Mouse (Mus musculus): ENCODE measurements around the gene Sugp1. TPM values are rescaled to one million over a fixed set of nuclear protein-coding genes. Genes with fewer than 3 reads are reported as not detected.
"Not testable (repeated sequence)": the region's sequence is repeated elsewhere in the genome, so short reads cannot be mapped to it uniquely, and the experiment has no call there.

Sugp1 gene
- polyA plus RNA-seq, 1 experiment from 2014 or later, result 62.1 TPM

DNA sequence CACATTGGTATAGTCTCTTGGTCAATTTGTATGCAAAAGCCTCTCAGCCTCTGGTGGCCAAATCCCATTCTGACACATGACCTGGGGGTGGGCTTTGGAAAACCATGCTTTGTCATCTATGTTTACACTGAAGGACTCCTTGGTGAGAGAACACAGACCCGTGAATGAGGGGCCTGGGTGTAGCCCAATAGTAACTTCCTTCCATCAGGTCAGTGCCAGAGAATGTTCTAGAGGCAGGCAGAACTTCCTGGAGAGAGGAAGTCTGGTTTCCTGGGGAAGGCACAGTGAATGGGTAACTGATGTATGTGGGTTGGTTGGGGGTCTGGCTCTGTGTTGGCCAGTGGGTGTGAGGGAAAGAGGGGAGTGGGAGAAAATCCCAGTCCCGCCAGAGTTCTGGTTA lies 37.4 kb upstream of the Sugp1 start:
- 43% methylated on average over 2 of the region's 2 CpGs for WGBS
- no peak for ATAC-seq
- no peak overlapping the region for H3K4me2 ChIP-seq (replicated peaks)
- H3K9ac ChIP-seq (replicated peaks), result no peak overlapping the region
- H3K9me3 ChIP-seq, result no peaks in the 10 kb centered on the region
- peaks cover 7% of the 10 kb centered on the region for H3K4me1 ChIP-seq (replicated peaks)
- H3K4me3 ChIP-seq (replicated peaks), result no peak overlapping the region
- no peaks in the 10 kb centered on the region for H3K36me3 ChIP-seq
- no peaks in the 10 kb centered on the region for H3K27me3 ChIP-seq
- H3K27ac ChIP-seq, result no peak overlapping the region

DNA sequence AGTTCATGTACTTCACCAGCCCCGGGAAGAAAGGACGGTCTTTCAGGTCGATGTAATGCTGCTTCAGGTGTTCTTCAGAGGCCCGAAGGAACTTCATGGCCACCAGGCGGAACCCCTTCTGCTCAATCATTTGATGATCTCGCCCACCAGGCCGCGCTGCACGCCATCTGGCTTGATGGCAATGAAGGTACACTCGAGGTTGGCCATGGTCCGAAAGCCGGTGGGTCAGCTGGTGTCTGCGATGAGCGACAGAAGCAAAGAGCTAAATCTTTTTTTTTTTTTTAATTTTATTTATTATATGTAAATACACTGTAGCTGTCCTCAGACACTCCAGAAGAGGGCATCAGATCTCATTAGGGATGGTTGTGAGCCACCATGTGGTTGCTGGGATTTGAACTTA lies 31.8 kb upstream of the Sugp1 start:
- not testable (repeated sequence) for H3K9ac ChIP-seq (replicated peaks); ATAC-seq; H3K4me2 ChIP-seq (replicated peaks); H3K4me3 ChIP-seq (replicated peaks); H3K9me3 ChIP-seq; H3K27ac ChIP-seq; H3K27me3 ChIP-seq; H3K4me1 ChIP-seq (replicated peaks); H3K36me3 ChIP-seq
- WGBS, result 89% methylated on average over 14 of the region's 14 CpGs

DNA sequence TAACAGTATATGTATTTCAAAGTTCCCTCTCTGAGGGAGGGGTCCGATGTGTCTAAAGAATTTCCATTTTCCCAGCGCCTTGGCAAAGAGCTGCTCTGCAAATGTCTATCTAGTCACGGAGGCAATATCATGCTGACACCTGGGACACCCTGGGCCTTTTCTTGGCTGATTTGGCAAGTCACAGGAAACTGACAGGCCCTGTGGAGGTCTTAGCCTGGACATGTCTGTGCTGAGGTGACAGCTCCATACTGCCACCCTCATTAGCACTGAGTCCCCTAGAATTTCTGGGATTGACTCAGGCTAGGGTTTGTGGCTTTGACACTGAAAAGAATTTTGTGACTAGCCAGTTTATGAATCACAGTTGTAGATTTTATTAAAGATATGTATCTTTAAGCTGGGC lies 30.3 kb upstream of the Sugp1 start:
- H3K36me3 ChIP-seq, result peaks cover 16% of the 10 kb centered on the region
- no peaks in the 10 kb centered on the region for H3K4me1 ChIP-seq (replicated peaks)
- WGBS, result 81% methylated on average over 3 of the region's 3 CpGs
- H3K4me2 ChIP-seq (replicated peaks), result no peak overlapping the region
- no peaks in the 10 kb centered on the region for H3K27me3 ChIP-seq
- ATAC-seq, result no peak
- H3K9ac ChIP-seq (replicated peaks), result no peak overlapping the region
- H3K9me3 ChIP-seq, result no peaks in the 10 kb centered on the region
- no peak overlapping the region for H3K4me3 ChIP-seq (replicated peaks)
- no peak overlapping the region for H3K27ac ChIP-seq

DNA sequence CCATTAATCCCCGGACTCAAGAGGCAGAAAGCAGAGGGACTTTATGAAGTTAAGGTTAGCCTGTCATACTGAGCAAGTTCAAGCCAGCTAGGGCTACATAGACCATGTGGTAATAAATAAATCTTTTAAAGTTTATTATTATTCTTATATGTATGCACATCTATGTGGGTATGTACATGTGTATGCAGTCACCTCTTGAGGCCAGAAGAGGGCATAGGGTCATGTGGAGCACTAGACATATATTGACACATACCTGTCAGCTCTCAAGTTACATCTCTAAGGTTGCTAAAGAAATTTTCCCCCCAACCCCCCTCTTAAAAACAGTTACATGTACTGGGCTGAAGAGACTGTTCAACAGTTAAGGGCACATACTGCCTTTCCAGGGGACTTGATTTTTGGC lies 29.9 kb upstream of the Sugp1 start:
- WGBS, result 82% methylated on average over 1 of the region's 1 CpGs
- peak; percentile 55; the same call in 1 of the 2 replicates for ATAC-seq
- H3K9ac ChIP-seq (replicated peaks), result no peak overlapping the region
- H3K4me1 ChIP-seq (replicated peaks), result no peaks in the 10 kb centered on the region
- H3K27me3 ChIP-seq, result no peaks in the 10 kb centered on the region
- no peak overlapping the region for H3K4me3 ChIP-seq (replicated peaks)
- no peak overlapping the region for H3K27ac ChIP-seq
- peaks cover 20% of the 10 kb centered on the region for H3K36me3 ChIP-seq
- no peaks in the 10 kb centered on the region for H3K9me3 ChIP-seq
- no peak overlapping the region for H3K4me2 ChIP-seq (replicated peaks)

DNA sequence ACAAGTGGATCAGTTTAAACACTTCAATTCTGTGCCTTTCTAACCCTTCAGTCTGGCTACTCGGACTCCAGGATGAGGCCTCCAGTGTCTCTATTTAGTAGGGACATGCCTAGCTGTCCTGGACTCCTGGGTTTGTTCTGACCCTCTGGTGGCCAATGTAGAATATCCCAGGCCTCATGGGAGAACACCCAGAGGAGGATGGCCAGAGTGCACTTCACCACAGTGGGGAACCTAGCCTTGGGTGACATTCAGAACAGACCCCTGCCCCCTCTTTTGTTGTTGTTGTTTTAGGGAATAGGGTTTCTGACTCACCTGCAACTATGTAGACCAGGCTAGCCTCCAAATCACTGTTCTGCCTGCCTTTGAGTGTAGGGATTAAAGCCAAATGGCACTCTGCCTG lies 27.6 kb upstream of the Sugp1 start:
- Histone ChIP-seq H3K4me1 (replicated peaks) (no peaks in the 10 kb centered on the region), H3K9ac (replicated peaks) (no peak overlapping the region), H3K9me3 (no peaks in the 10 kb centered on the region), H3K36me3 (peaks cover 43% of the 10 kb centered on the region), H3K4me2 (replicated peaks) (no peak overlapping the region), H3K4me3 (replicated peaks) (no peak overlapping the region), H3K27ac (no peak overlapping the region), H3K27me3 (no peaks in the 10 kb centered on the region)
- ATAC-seq, result no peak
- 69% methylated on average over 1 of the region's 1 CpGs for WGBS

- Histone ChIP-seq H3K27ac (no peak overlapping the region), H3K9ac (replicated peaks) (no peak overlapping the region), H3K4me1 (replicated peaks) (no peaks in the 10 kb centered on the region), H3K4me3 (replicated peaks) (no peak overlapping the region), H3K27me3 (no peaks in the 10 kb centered on the region), H3K4me2 (replicated peaks) (no peak overlapping the region), H3K36me3 (peaks cover 99% of the 10 kb centered on the region), H3K9me3 (no peaks in the 10 kb centered on the region)
- no peak for ATAC-seq
- 76% methylated on average over 8 of the region's 8 CpGs for WGBS
Measured at GRCm38 (mm10) chr8:70023596-70023995, 19.0 kb upstream of the Sugp1 start.

DNA sequence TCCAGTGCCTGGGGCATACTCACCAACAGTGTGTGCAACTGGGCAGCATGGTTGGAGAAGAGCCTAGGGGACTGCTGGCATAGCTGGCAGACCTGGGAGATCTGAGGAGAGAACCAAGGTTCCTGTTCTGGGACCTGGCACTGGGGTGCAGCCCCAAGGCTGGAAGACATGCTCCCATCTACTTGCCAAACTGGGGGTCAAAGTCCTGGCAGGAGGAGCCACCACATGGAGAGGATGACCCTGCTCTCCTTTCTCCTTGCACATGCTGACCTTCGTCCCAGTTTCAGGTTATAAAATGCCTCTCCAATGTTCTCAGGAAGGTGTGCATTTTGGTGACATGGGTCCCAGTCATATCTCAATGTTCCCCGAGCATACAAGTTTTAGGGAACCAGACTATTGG lies 16.5 kb upstream of the Sugp1 start:
- no peak for ATAC-seq
- H3K36me3 ChIP-seq, result peaks cover 100% of the 10 kb centered on the region
- WGBS, result 93% methylated on average over 2 of the region's 2 CpGs

GRCm38 (mm10) chr8:70030255-70030654 lies 12.4 kb upstream of the Sugp1 start:
- no peak for ATAC-seq
- 93% methylated on average over 1 of the region's 1 CpGs for WGBS
- H3K36me3 ChIP-seq, result peaks cover 70% of the 10 kb centered on the region

More for the DNA sequence above, 16.5 kb upstream of the Sugp1 start:
- Histone ChIP-seq H3K4me2 (replicated peaks) (no peak overlapping the region), H3K4me3 (replicated peaks) (no peak overlapping the region), H3K27ac (no peak overlapping the region), H3K27me3 (no peaks in the 10 kb centered on the region), H3K9ac (replicated peaks) (no peak overlapping the region), H3K9me3 (no peaks in the 10 kb centered on the region), H3K4me1 (replicated peaks) (no peaks in the 10 kb centered on the region)

GRCm38 (mm10) chr8:70037994-70038393 lies 4.6 kb upstream of the Sugp1 start:
- H3K36me3 ChIP-seq, result 0 out of 2 replicates have a peak, but pooled peaks cover 2% of the 10 kb centered on the region
- H3K27ac ChIP-seq, result no peak overlapping the region
- no peak overlapping the region for H3K4me3 ChIP-seq (replicated peaks)
- peaks cover 24% of the 10 kb centered on the region for H3K4me1 ChIP-seq (replicated peaks)
- H3K9ac ChIP-seq (replicated peaks), result no peak overlapping the region
- H3K9me3 ChIP-seq, result no peaks in the 10 kb centered on the region
- H3K27me3 ChIP-seq, result no peaks in the 10 kb centered on the region
- H3K4me2 ChIP-seq (replicated peaks), result no peak overlapping the region
- no peak for ATAC-seq
- WGBS, result 95% methylated on average over 1 of the region's 1 CpGs

More at GRCm38 (mm10) chr8:70030255-70030654, 12.4 kb upstream of the Sugp1 start:
- no peaks in the 10 kb centered on the region for H3K27me3 ChIP-seq
- H3K4me2 ChIP-seq (replicated peaks), result no peak overlapping the region
- H3K4me1 ChIP-seq (replicated peaks), result no peaks in the 10 kb centered on the region
- no peak overlapping the region for H3K4me3 ChIP-seq (replicated peaks)
- H3K9me3 ChIP-seq, result no peaks in the 10 kb centered on the region
- no peak overlapping the region for H3K27ac ChIP-seq
- no peak overlapping the region for H3K9ac ChIP-seq (replicated peaks)

DNA sequence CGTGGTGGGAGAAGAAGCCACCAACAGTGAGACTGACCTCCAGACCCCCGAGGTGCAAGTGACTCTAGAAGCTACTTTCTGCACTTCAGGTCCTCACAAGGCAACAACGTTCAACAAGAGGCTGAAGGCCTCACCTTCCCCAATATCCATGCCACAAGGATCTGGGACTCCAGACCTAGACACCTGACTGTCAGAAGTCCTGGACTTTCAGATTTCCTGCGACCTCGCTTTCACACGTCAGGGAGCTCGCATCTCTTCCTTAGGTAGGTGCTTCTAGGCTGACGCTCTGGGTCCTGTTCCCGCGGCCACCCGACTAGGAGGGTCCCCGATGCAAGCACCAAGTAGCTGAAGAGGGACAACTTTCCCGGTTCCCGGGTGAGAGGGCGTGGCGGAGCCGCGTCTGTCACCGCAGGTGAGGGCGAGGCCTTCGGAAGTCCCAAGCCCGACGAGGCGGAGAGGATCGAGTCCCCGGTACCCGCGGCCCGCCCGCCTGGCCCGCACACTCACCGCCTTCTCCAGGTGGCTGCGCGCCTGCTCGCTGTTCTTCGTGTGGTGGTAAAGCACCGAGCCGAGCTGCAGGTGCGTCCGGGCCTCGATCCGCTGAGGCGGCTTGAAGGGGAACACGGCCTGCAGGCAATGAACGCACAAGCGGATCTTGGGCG lies 597 bp upstream of the Sugp1 start:
- Histone ChIP-seq H3K9ac (replicated peaks) (peak overlapping the region; percentile 96), H3K4me2 (replicated peaks) (peak overlapping the region; percentile 93), H3K36me3 (0 out of 2 replicates have a peak, but pooled peaks cover 2% of the 10 kb centered on the region), H3K9me3 (no peaks in the 10 kb centered on the region), H3K4me3 (replicated peaks) (peak overlapping the region; percentile 72), H3K4me1 (replicated peaks) (peaks cover 41% of the 10 kb centered on the region), H3K27me3 (no peaks in the 10 kb centered on the region), H3K27ac (no peak overlapping the region; the same call in none of the 2 replicates)
- WGBS, result 2% methylated on average over 47 of the region's 47 CpGs
- no peak for ATAC-seq

- WGBS, result 91% methylated on average over 5 of the region's 5 CpGs
- H3K27ac ChIP-seq, result no peak overlapping the region
- H3K27me3 ChIP-seq, result no peaks in the 10 kb centered on the region
- H3K4me2 ChIP-seq (replicated peaks), result peak overlapping the region; percentile 93
- H3K4me1 ChIP-seq (replicated peaks), result peaks cover 41% of the 10 kb centered on the region
- peak overlapping the region; percentile 72 for H3K4me3 ChIP-seq (replicated peaks)
- no peaks in the 10 kb centered on the region for H3K9me3 ChIP-seq
- H3K36me3 ChIP-seq, result peaks cover 13% of the 10 kb centered on the region
- H3K9ac ChIP-seq (replicated peaks), result peak overlapping the region; percentile 96
- no peak for ATAC-seq
Measured at GRCm38 (mm10) chr8:70043996-70044395, 1.4 kb downstream of the Sugp1 start.

DNA sequence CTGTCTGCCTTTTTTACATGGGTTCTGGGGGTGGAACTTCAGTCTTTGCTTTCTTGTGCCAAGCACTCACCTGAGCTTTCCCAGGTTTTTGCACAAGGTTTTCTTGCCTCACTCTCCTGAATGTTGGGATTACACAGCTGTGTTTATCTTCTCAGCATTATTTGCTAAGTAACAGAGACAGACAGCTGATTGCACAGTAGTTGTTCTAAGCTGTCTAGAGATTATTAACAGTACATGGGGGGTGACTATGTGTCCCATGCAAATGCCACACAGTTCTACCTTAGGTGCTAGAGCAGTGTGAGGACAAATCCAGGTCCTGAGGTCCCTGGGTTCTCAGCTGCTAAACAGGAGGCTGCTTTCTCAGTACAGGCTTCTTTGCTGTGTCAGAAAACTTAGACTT lies 7.0 kb downstream of the Sugp1 start:
- Histone ChIP-seq H3K4me3 (replicated peaks) (no peak overlapping the region), H3K4me1 (replicated peaks) (0 out of 2 replicates have a peak, but pooled peaks cover 1% of the 10 kb centered on the region), H3K36me3 (peaks cover 64% of the 10 kb centered on the region), H3K9ac (replicated peaks) (no peak overlapping the region), H3K27ac (no peak overlapping the region), H3K9me3 (no peaks in the 10 kb centered on the region), H3K4me2 (replicated peaks) (no peak overlapping the region), H3K27me3 (no peaks in the 10 kb centered on the region)
- ATAC-seq, result no peak

DNA sequence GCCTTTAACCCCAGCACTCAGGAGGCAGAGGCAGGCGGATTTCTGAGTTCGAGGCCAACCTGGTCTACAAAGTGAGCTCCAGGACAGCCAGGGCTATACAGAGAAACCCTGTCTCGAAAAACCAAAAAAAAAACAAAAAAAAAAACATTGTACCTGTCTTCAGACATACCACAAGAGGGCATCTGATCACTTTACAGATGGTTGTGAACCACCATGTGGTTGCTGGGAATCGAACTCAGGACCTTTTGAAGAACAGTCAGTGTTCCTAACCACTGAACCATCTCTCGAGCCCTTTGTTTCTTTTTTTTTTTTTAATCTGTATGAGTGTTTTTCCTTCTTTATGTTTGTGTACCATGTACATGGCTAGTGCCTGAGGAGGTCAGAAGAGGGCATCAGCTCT lies 7.8 kb downstream of the Sugp1 start:
- H3K4me2 ChIP-seq (replicated peaks); ATAC-seq: not testable (repeated sequence)

More for the DNA sequence above, 7.8 kb downstream of the Sugp1 start:
- H3K9ac ChIP-seq (replicated peaks); H3K27ac ChIP-seq; H3K4me3 ChIP-seq (replicated peaks); H3K27me3 ChIP-seq; H3K4me1 ChIP-seq (replicated peaks); H3K9me3 ChIP-seq: not testable (repeated sequence)
- H3K36me3 ChIP-seq, result peaks cover 72% of the 10 kb centered on the region
- 94% methylated on average over 5 of the region's 5 CpGs for WGBS

Measured in midbrain, embryonic 13.5 days (tissue).